Mouse (Mus musculus) cerebellum, adult 18-20 months (tissue): ENCODE data around the gene Iqcj.

ENCODE experiments used
- DNase-seq, 2 experiments: peaks; one replicate each; pipeline ENCODE4 v3.0.0; 2021

Iqcj gene

GRCm38 (mm10) chr3:67959672-67960071 lies 67.7 kb downstream of the Iqcj start:
- no peak for DNase-seq

- DNase-seq: no peak
Measured at GRCm38 (mm10) chr3:67960133-67960532, 68.1 kb downstream of the Iqcj start.

GRCm38 (mm10) chr3:67960727-67961126 lies 68.7 kb downstream of the Iqcj start:
- DNase-seq: no peak

GRCm38 (mm10) chr3:67961934-67962639 lies 70.1 kb downstream of the Iqcj start:
- DNase-seq: no peak

- no peak for DNase-seq
Measured at GRCm38 (mm10) chr3:67974340-67974998, 82.4 kb downstream of the Iqcj start.

GRCm38 (mm10) chr3:67980006-67980405 lies 88.0 kb downstream of the Iqcj start:
- no peak for DNase-seq

- DNase-seq: no peak
Measured at GRCm38 (mm10) chr3:67983329-67983728, 91.3 kb downstream of the Iqcj start.

GRCm38 (mm10) chr3:68002415-68002814 lies 110.4 kb downstream of the Iqcj start:
- no peak for DNase-seq

GRCm38 (mm10) chr3:68012342-68012741 lies 120.3 kb downstream of the Iqcj start:
- DNase-seq: no peak

GRCm38 (mm10) chr3:68015786-68016185 lies 123.8 kb downstream of the Iqcj start:
- DNase-seq: no peak

GRCm38 (mm10) chr3:68019401-68019800 lies 127.4 kb downstream of the Iqcj start:
- no peak for DNase-seq

- no peak for DNase-seq
Measured at GRCm38 (mm10) chr3:68036097-68036496, 144.1 kb downstream of the Iqcj start.

GRCm38 (mm10) chr3:68042951-68043350 lies 150.9 kb downstream of the Iqcj start:
- DNase-seq: no peak

GRCm38 (mm10) chr3:68045475-68046416 lies 153.7 kb downstream of the Iqcj start:
- peak; percentile 25 to 29 for DNase-seq

GRCm38 (mm10) chr3:68053538-68053937 lies 161.5 kb downstream of the Iqcj start:
- no peak for DNase-seq

GRCm38 (mm10) chr3:68055071-68055470 lies 163.1 kb downstream of the Iqcj start:
- no peak for DNase-seq

- DNase-seq: peak; percentile 60 to 74
Measured at GRCm38 (mm10) chr3:68056373-68057275, 164.6 kb downstream of the Iqcj start.

GRCm38 (mm10) chr3:68059162-68059800 lies 167.3 kb downstream of the Iqcj start:
- DNase-seq: peak in 1 of 2 experiments; percentile 22

- no peak for DNase-seq
Measured at GRCm38 (mm10) chr3:68064731-68065130, 172.7 kb downstream of the Iqcj start, which contains the start of gene Schip1. Schip1 (plus strand) TSS chr3:68064802.

- no peak for DNase-seq
Measured at GRCm38 (mm10) chr3:68071395-68072386, 179.7 kb downstream of the Iqcj start.
